Mouse (Mus musculus): ENCODE results near the gene Sh2d3c. TPM values are rescaled to one million over a fixed set of nuclear protein-coding genes. Genes with fewer than 3 reads are reported as not detected.

Gene Sh2d3c
- polyA plus RNA-seq, 1 experiment = 51.8 TPM

- Histone ChIP-seq H3K27ac (ENCODE audit: control insufficient read depth, insufficient read depth, low read depth, low read length, poor library complexity) (no peak overlapping the region), H3K4me1 (ENCODE audit: control insufficient read depth, insufficient read depth, low read length) (no peaks in the 10 kb centered on the region), H3K4me3 (replicated peaks; ENCODE audit: control insufficient read depth, low read depth, low read length) (no peak overlapping the region)
- WGBS = 49% methylated on average over 15 of the region's 15 CpGs
- no peak for TF ChIP-seq POLR2A (IDR thresholded peaks at IDR 0.05; ENCODE audit: borderline replicate concordance, control insufficient read depth, low read depth, low read length)
- TF ChIP-seq CTCF (IDR thresholded peaks at IDR 0.05; ENCODE audit: control insufficient read depth, insufficient read depth, low read length) = no peak
Observed at GRCm38 (mm10) chr2:32744272-32744982, 23.6 kb downstream of the Sh2d3c start.

GRCm38 (mm10) chr2:32749082-32749481, 28.2 kb downstream of the Sh2d3c start:
- Histone ChIP-seq H3K4me1 (ENCODE audit: control insufficient read depth, insufficient read depth, low read length) (no peaks in the 10 kb centered on the region), H3K27ac (ENCODE audit: control insufficient read depth, insufficient read depth, low read depth, low read length, poor library complexity) (no peak overlapping the region), H3K4me3 (replicated peaks; ENCODE audit: control insufficient read depth, low read depth, low read length) (no peak overlapping the region)
- TF ChIP-seq POLR2A (IDR thresholded peaks at IDR 0.05; ENCODE audit: borderline replicate concordance, control insufficient read depth, low read depth, low read length) (no peak), CTCF (IDR thresholded peaks at IDR 0.05; ENCODE audit: control insufficient read depth, insufficient read depth, low read length) (no peak)
- WGBS = 90% methylated on average over 16 of the region's 16 CpGs

- TF ChIP-seq POLR2A (IDR thresholded peaks at IDR 0.05; ENCODE audit: borderline replicate concordance, control insufficient read depth, low read depth, low read length) (no peak), CTCF (IDR thresholded peaks at IDR 0.05; ENCODE audit: control insufficient read depth, insufficient read depth, low read length) (no peak)
- Histone ChIP-seq H3K4me3 (replicated peaks; ENCODE audit: control insufficient read depth, low read depth, low read length) (no peak overlapping the region), H3K4me1 (ENCODE audit: control insufficient read depth, insufficient read depth, low read length) (no peaks in the 10 kb centered on the region), H3K27ac (ENCODE audit: control insufficient read depth, insufficient read depth, low read depth, low read length, poor library complexity) (no peak overlapping the region)
- 71% methylated on average over 7 of the region's 7 CpGs for WGBS
Observed at GRCm38 (mm10) chr2:32750199-32750598, 29.3 kb downstream of the Sh2d3c start.

GRCm38 (mm10) chr2:32750887-32751664, 30.2 kb downstream of the Sh2d3c start:
- no peak overlapping the region for H3K4me3 ChIP-seq (replicated peaks; ENCODE audit: control insufficient read depth, low read depth, low read length)
- no peak overlapping the region for H3K27ac ChIP-seq (ENCODE audit: control insufficient read depth, insufficient read depth, low read depth, low read length, poor library complexity)
- no peaks in the 10 kb centered on the region for H3K4me1 ChIP-seq (ENCODE audit: control insufficient read depth, insufficient read depth, low read length)
- 88% methylated on average over 31 of the region's 31 CpGs for WGBS
- no peak for TF ChIP-seq POLR2A (IDR thresholded peaks at IDR 0.05; ENCODE audit: borderline replicate concordance, control insufficient read depth, low read depth, low read length)
- TF ChIP-seq CTCF (IDR thresholded peaks at IDR 0.05; ENCODE audit: control insufficient read depth, insufficient read depth, low read length) = no peak

GRCm38 (mm10) chr2:32751665-32752033, 30.8 kb downstream of the Sh2d3c start:
- WGBS = 79% methylated on average over 10 of the region's 10 CpGs
- no peaks in the 10 kb centered on the region for H3K4me1 ChIP-seq (ENCODE audit: control insufficient read depth, insufficient read depth, low read length)
- no peak overlapping the region for H3K4me3 ChIP-seq (replicated peaks; ENCODE audit: control insufficient read depth, low read depth, low read length)
- no peak for TF ChIP-seq POLR2A (IDR thresholded peaks at IDR 0.05; ENCODE audit: borderline replicate concordance, control insufficient read depth, low read depth, low read length)
- no peak for TF ChIP-seq CTCF (IDR thresholded peaks at IDR 0.05; ENCODE audit: control insufficient read depth, insufficient read depth, low read length)
- no peak overlapping the region for H3K27ac ChIP-seq (ENCODE audit: control insufficient read depth, insufficient read depth, low read depth, low read length, poor library complexity)

GRCm38 (mm10) chr2:32752181-32752580, 31.3 kb downstream of the Sh2d3c start:
- WGBS = 69% methylated on average over 10 of the region's 10 CpGs
- TF ChIP-seq CTCF (IDR thresholded peaks at IDR 0.05; ENCODE audit: control insufficient read depth, insufficient read depth, low read length) = no peak
- TF ChIP-seq POLR2A (IDR thresholded peaks at IDR 0.05; ENCODE audit: borderline replicate concordance, control insufficient read depth, low read depth, low read length) = no peak
- H3K4me1 ChIP-seq (ENCODE audit: control insufficient read depth, insufficient read depth, low read length) = no peaks in the 10 kb centered on the region

GRCm38 (mm10) chr2:32756674-32757055, 35.8 kb downstream of the Sh2d3c start:
- Histone ChIP-seq H3K4me1 (ENCODE audit: control insufficient read depth, insufficient read depth, low read length) (no peaks in the 10 kb centered on the region), H3K4me3 (replicated peaks; ENCODE audit: control insufficient read depth, low read depth, low read length) (no peak overlapping the region), H3K27ac (ENCODE audit: control insufficient read depth, insufficient read depth, low read depth, low read length, poor library complexity) (no peak overlapping the region)
- WGBS = 35% methylated on average over 6 of the region's 6 CpGs
- TF ChIP-seq CTCF (IDR thresholded peaks at IDR 0.05; ENCODE audit: control insufficient read depth, insufficient read depth, low read length) = no peak
- TF ChIP-seq POLR2A (IDR thresholded peaks at IDR 0.05; ENCODE audit: borderline replicate concordance, control insufficient read depth, low read depth, low read length) = no peak

More at GRCm38 (mm10) chr2:32752181-32752580, 31.3 kb downstream of the Sh2d3c start:
- no peak overlapping the region for H3K27ac ChIP-seq (ENCODE audit: control insufficient read depth, insufficient read depth, low read depth, low read length, poor library complexity)
- H3K4me3 ChIP-seq (replicated peaks; ENCODE audit: control insufficient read depth, low read depth, low read length) = no peak overlapping the region

- Histone ChIP-seq H3K27ac (ENCODE audit: control insufficient read depth, insufficient read depth, low read depth, low read length, poor library complexity) (peak within 1 kb of the TSS; percentile 89), H3K4me3 (replicated peaks; ENCODE audit: control insufficient read depth, low read depth, low read length) (peak within 1 kb of the TSS; percentile 85), H3K4me1 (ENCODE audit: control insufficient read depth, insufficient read depth, low read length) (no peaks in the 10 kb centered on the region)
- WGBS = under 1% methylated on average over 62 of the region's 66 CpGs
- TF ChIP-seq POLR2A (IDR thresholded peaks at IDR 0.05; ENCODE audit: borderline replicate concordance, control insufficient read depth, low read depth, low read length) (peak; percentile 68; the same call in 1 of the 2 replicates), CTCF (IDR thresholded peaks at IDR 0.05; ENCODE audit: control insufficient read depth, insufficient read depth, low read length) (peak; percentile 95)
Observed at GRCm38 (mm10) chr2:32757056-32757845, 36.4 kb downstream of the Sh2d3c start, which contains the start of gene Tor2a. Gene Tor2a (plus strand): TSS chr2:32757234.

Measured in bone marrow, adult 2 months (tissue).